Mouse (Mus musculus) lung, embryonic 15.5 days (tissue): Measurements from ENCODE around the gene Mapk11. TPM values are rescaled to one million over a fixed set of nuclear protein-coding genes. Genes with fewer than 3 reads are reported as not detected.

Source experiments
- ATAC-seq: fragments of 200-750 bp; cut with Nextera tagmentation; 2 replicates; pipeline ENCODE4 v1.8.0; 2017; ENCODE audit warnings: moderate number of reproducible peaks, borderline replicate concordance; ENCODE audit not compliant: low FRiP score, low TSS enrichment; ENCODE audit errors: extremely low read depth
- H3K27ac ChIP-seq: fragments of 300-500 bp; sonication (generic); 2 replicates; pipeline ENCODE4 v1.5.1; 2015; ENCODE audit warnings: moderate library complexity, mild to moderate bottlenecking, inconsistent platforms
- H3K27me3 ChIP-seq: fragments of 300-500 bp; sonication (generic); 2 replicates; pipeline ENCODE4 v1.6.1; 2015; ENCODE audit warnings: inconsistent platforms
- H3K36me3 ChIP-seq: fragments of 300-500 bp; sonication (generic); 2 replicates; pipeline ENCODE4 v1.6.1; 2015; ENCODE audit warnings: inconsistent platforms
- H3K4me1 ChIP-seq: fragments of 300-500 bp; sonication (generic); 2 replicates; pipeline ENCODE4 v1.6.1; 2015; ENCODE audit warnings: inconsistent platforms
- H3K4me2 ChIP-seq: fragments of 300-500 bp; sonication (generic); 2 replicates; pipeline ENCODE4 v1.6.1; 2015; ENCODE audit warnings: inconsistent platforms, mild to moderate bottlenecking, moderate library complexity
- H3K4me3 ChIP-seq: fragments of 300-500 bp; sonication (generic); 2 replicates; pipeline ENCODE4 v1.5.1; 2015; ENCODE audit warnings: mild to moderate bottlenecking, inconsistent platforms
- H3K9ac ChIP-seq: fragments of 300-500 bp; sonication (generic); 2 replicates; pipeline ENCODE4 v1.6.1; 2015; ENCODE audit warnings: inconsistent platforms
- H3K9me3 ChIP-seq: fragments of 300-500 bp; sonication (generic); 2 replicates; pipeline ENCODE4 v1.6.1; 2016; ENCODE audit warnings: inconsistent platforms
- WGBS: fragments of 180-500 bp; shearing (Covaris S2); methylation state at CpG from one replicate; pipeline ENCODE4 v1.1.7; 2015; 5-methylcytosine and 5-hydroxymethylcytosine counted together
- polyA plus RNA-seq: library from polyadenylated mRNA; unstranded; fragments of >200 nt; fragmentation: Nextera tagmentation; extraction: Ambion mirVana; gene quantifications from 2 replicates; pipeline ENCODE4 v1.2.1, GENCODE M21; 2015

Gene Mapk11
- polyA plus RNA-seq, 1 experiment from 2014 or later: 12.6 TPM

DNA sequence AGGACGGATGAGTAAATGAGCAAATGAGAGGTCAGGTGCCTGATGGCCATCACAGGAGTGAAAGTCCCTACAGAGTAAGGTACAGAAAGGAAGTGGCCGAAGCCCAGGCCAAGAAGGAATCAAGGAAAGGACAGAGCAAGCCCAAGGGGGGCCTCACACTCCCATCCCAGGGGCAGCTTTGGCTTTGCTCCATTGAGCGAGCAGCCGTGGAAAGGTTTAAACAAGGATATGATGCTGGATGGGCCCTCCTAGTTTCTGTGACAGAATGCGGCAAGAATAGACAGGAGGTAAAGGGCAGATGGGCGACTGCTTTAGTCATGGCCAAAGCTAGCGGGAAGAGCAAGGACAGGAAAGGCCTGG, 11.4 kb downstream of the Mapk11 start:
- no peak overlapping the region for H3K4me2 ChIP-seq
- H3K4me3 ChIP-seq: no peak overlapping the region
- H3K27me3 ChIP-seq: peaks cover 42% of the 10 kb centered on the region
- 82% methylated on average over 7 of the region's 7 CpGs for WGBS
- no peaks in the 10 kb centered on the region for H3K9me3 ChIP-seq
- no peak overlapping the region for H3K9ac ChIP-seq
- H3K36me3 ChIP-seq: no peaks in the 10 kb centered on the region
- H3K4me1 ChIP-seq: peaks cover 21% of the 10 kb centered on the region
- H3K27ac ChIP-seq: no peak overlapping the region
- ATAC-seq: no peak

GRCm38 (mm10) chr15:89137378-89138045, 11.9 kb downstream of the Mapk11 start:
- H3K27me3 ChIP-seq: peaks cover 39% of the 10 kb centered on the region
- WGBS: 67% methylated on average over 11 of the region's 11 CpGs
- no peak overlapping the region for H3K27ac ChIP-seq
- no peaks in the 10 kb centered on the region for H3K36me3 ChIP-seq
- no peak overlapping the region for H3K9ac ChIP-seq
- no peak overlapping the region for H3K4me3 ChIP-seq
- H3K9me3 ChIP-seq: no peaks in the 10 kb centered on the region
- H3K4me1 ChIP-seq: peaks cover 21% of the 10 kb centered on the region
- no peak overlapping the region for H3K4me2 ChIP-seq
- no peak for ATAC-seq

GRCm38 (mm10) chr15:89136461-89137155, 12.8 kb downstream of the Mapk11 start:
- WGBS: 92% methylated on average over 5 of the region's 5 CpGs
- no peak for ATAC-seq

DNA sequence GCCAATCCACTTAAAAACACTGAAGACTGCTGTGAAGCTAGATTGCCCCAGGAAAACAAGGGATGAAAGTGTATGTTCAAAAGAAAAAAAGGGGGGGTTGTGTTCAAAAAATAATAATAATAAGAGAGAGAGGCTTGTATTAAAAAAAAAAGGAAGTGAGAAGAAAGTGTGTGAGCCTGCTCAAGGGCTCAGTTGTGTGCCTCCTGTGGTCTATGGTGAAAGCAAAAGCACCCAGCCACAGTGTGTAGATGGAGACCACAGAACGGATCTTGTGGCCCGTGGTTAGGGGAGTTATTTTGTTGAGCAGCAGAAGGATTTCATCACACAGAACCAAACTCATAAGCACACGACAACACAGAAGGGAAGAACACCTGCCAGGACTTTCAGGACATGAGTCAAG, 18.1 kb downstream of the Mapk11 start:
- Histone ChIP-seq H3K27me3 (no peaks in the 10 kb centered on the region), H3K4me1 (peaks cover 16% of the 10 kb centered on the region), H3K4me2 (no peak overlapping the region), H3K9me3 (no peaks in the 10 kb centered on the region), H3K9ac (no peak overlapping the region), H3K27ac (no peak overlapping the region), H3K36me3 (no peaks in the 10 kb centered on the region), H3K4me3 (no peak overlapping the region)
- WGBS: 79% methylated on average over 3 of the region's 3 CpGs
- ATAC-seq: no peak

More at GRCm38 (mm10) chr15:89136461-89137155, 12.8 kb downstream of the Mapk11 start:
- Histone ChIP-seq H3K27me3 (peaks cover 32% of the 10 kb centered on the region), H3K27ac (no peak overlapping the region), H3K9ac (no peak overlapping the region), H3K9me3 (no peaks in the 10 kb centered on the region), H3K36me3 (no peaks in the 10 kb centered on the region), H3K4me2 (no peak overlapping the region), H3K4me1 (peaks cover 20% of the 10 kb centered on the region), H3K4me3 (no peak overlapping the region)

- no peak for ATAC-seq
- 0 out of 2 replicates have a peak, but pooled peaks cover 1% of the 10 kb centered on the region for H3K36me3 ChIP-seq
- H3K4me1 ChIP-seq: peaks cover 16% of the 10 kb centered on the region
- H3K27me3 ChIP-seq: no peaks in the 10 kb centered on the region
- no peaks in the 10 kb centered on the region for H3K9me3 ChIP-seq
- H3K4me3 ChIP-seq: no peak overlapping the region
- no peak overlapping the region for H3K9ac ChIP-seq
- H3K27ac ChIP-seq: no peak overlapping the region
- no peak overlapping the region for H3K4me2 ChIP-seq
These were observed 19.2 kb downstream of the Mapk11 start for GRCm38 (mm10) chr15:89130245-89130644.

GRCm38 (mm10) chr15:89128382-89129350, 20.8 kb downstream of the Mapk11 start, which contains the start of gene Hdac10:
TSS of gene Hdac10 (minus strand) at chr15:89128700.
- H3K4me3 ChIP-seq: peak within 1 kb of the TSS; percentile 73
- H3K9ac ChIP-seq: peak within 1 kb of the TSS; percentile 74
- H3K4me2 ChIP-seq: peak within 1 kb of the TSS; percentile 93
- H3K27ac ChIP-seq: peak within 1 kb of the TSS; percentile 84
- H3K36me3 ChIP-seq: 0 out of 2 replicates have a peak, but pooled peaks cover 3% of the 10 kb centered on the region
- no peaks in the 10 kb centered on the region for H3K27me3 ChIP-seq
- WGBS: 4% methylated on average over 36 of the region's 36 CpGs
- ATAC-seq: peak; percentile 84
- no peaks in the 10 kb centered on the region for H3K9me3 ChIP-seq
- peaks cover 21% of the 10 kb centered on the region for H3K4me1 ChIP-seq

DNA sequence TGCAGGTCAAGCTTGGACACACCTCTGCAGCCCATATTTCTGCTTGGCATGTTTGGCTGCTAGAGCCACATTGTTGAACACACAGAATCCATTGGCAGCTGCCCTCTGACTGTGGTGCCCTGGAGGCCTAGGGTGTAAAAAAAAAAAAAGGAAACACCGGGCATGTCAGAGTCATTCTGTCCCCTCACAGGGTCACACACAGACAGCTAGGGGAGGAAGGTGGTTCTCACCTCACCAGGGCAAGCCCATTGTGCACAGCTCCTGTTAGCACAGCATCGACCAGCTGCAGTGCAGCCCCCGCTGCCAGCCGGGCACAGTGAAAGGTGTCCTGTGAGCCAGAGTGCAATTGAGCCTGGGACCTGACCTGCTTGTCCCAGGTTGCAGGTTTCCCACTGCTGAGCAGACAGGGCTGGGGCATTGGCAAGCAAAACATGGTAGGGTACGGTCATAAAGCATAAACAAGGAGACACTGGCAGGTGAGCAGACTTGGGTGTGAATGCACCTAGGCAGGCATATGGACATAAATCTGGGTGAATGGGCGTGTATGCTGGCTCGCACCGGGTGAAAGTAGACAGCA, 22.0 kb downstream of the Mapk11 start:
- Histone ChIP-seq H3K27me3 (no peaks in the 10 kb centered on the region), H3K27ac (no peak overlapping the region), H3K4me3 (peak overlapping the region; percentile 73), H3K9ac (peak overlapping the region; percentile 74), H3K36me3 (0 out of 2 replicates have a peak, but pooled peaks cover 3% of the 10 kb centered on the region), H3K9me3 (no peaks in the 10 kb centered on the region), H3K4me2 (peak overlapping the region; percentile 93), H3K4me1 (peaks cover 26% of the 10 kb centered on the region)
- 76% methylated on average over 8 of the region's 8 CpGs for WGBS
- ATAC-seq: no peak

DNA sequence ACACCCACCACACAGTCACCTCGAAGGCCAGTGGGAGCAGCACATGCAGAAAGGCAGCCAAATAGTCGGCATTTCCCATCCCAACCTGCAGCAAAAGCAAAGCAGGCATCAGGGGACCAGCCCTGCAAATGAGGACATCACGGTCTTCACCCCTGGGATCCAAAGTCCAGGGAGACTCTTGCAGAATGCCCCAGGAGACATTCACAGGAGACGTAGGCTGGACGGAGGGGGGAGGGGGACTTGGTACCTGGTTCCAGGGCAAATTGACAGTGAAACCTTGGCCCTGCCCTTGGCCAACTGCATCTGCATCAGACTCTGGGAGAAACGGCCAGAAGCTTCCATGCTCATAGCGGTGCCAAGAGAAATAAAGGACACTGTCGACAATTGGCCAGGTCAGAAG, 22.8 kb downstream of the Mapk11 start:
- WGBS: 85% methylated on average over 8 of the region's 8 CpGs
- Histone ChIP-seq H3K36me3 (0 out of 2 replicates have a peak, but pooled peaks cover 3% of the 10 kb centered on the region), H3K27ac (no peak overlapping the region), H3K4me1 (peaks cover 33% of the 10 kb centered on the region), H3K4me2 (no peak overlapping the region), H3K9me3 (no peaks in the 10 kb centered on the region), H3K4me3 (no peak overlapping the region), H3K9ac (no peak overlapping the region), H3K27me3 (no peaks in the 10 kb centered on the region)
- ATAC-seq: no peak

GRCm38 (mm10) chr15:89125351-89125750, 24.1 kb downstream of the Mapk11 start:
- no peaks in the 10 kb centered on the region for H3K27me3 ChIP-seq
- 0 out of 2 replicates have a peak, but pooled peaks cover 3% of the 10 kb centered on the region for H3K36me3 ChIP-seq
- H3K4me1 ChIP-seq: peaks cover 46% of the 10 kb centered on the region
- no peak overlapping the region for H3K9ac ChIP-seq
- H3K9me3 ChIP-seq: no peaks in the 10 kb centered on the region
- no peak overlapping the region for H3K4me3 ChIP-seq
- WGBS: 90% methylated on average over 9 of the region's 9 CpGs
- H3K4me2 ChIP-seq: no peak overlapping the region
- no peak overlapping the region for H3K27ac ChIP-seq
- no peak for ATAC-seq

- H3K27me3 ChIP-seq: no peaks in the 10 kb centered on the region
- peaks cover 49% of the 10 kb centered on the region for H3K4me1 ChIP-seq
- no peak overlapping the region for H3K27ac ChIP-seq
- no peak overlapping the region for H3K9ac ChIP-seq
- 93% methylated on average over 3 of the region's 3 CpGs for WGBS
- no peak for ATAC-seq
- no peak overlapping the region for H3K4me2 ChIP-seq
- no peaks in the 10 kb centered on the region for H3K9me3 ChIP-seq
- H3K36me3 ChIP-seq: peaks cover 11% of the 10 kb centered on the region; the same call in 1 of the 2 replicates
- H3K4me3 ChIP-seq: no peak overlapping the region
These were observed 25.1 kb downstream of the Mapk11 start for GRCm38 (mm10) chr15:89124312-89124711.

GRCm38 (mm10) chr15:89123595-89123994, 25.8 kb downstream of the Mapk11 start:
- Histone ChIP-seq H3K4me3 (peak overlapping the region; percentile 84), H3K4me1 (peaks cover 45% of the 10 kb centered on the region)
- ATAC-seq: no peak

More at GRCm38 (mm10) chr15:89123595-89123994, 25.8 kb downstream of the Mapk11 start:
- 24% methylated on average over 11 of the region's 11 CpGs for WGBS
- Histone ChIP-seq H3K27me3 (no peaks in the 10 kb centered on the region), H3K36me3 (peaks cover 11% of the 10 kb centered on the region; the same call in 1 of the 2 replicates), H3K9ac (peak overlapping the region; percentile 82), H3K4me2 (peak overlapping the region; percentile 74), H3K9me3 (no peaks in the 10 kb centered on the region), H3K27ac (0 out of 2 replicates have a peak overlapping the region, but pooled peaks have one; percentile 29)
